Mouse (Mus musculus): ENCODE results near the gene Snx29. TPM values are rescaled to one million over a fixed set of nuclear protein-coding genes. Genes with fewer than 3 reads are reported as not detected.

The Snx29 gene
- polyA plus RNA-seq, 1 experiment from 2014 or later, result 12.5 TPM

- no peak for DNase-seq (ENCODE audit: low spot score)
- 59% methylated on average over 6 of the region's 6 CpGs for WGBS
- Histone ChIP-seq H3K4me3 (no peak overlapping the region), H3K4me1 (peaks cover 36% of the 10 kb centered on the region), H3K27ac (peak overlapping the region; percentile 27; the same call in 1 of the 2 replicates), H3K36me3 (no peaks in the 10 kb centered on the region), H3K9me3 (replicated peaks) (no peaks in the 10 kb centered on the region), H3K27me3 (ENCODE audit: low read depth, poor library complexity, severe bottlenecking) (no peaks in the 10 kb centered on the region)
Measured at GRCm38 (mm10) chr16:11643603-11644002, 320.9 kb downstream of the Snx29 start.

GRCm38 (mm10) chr16:11644399-11644798 lies 321.7 kb downstream of the Snx29 start:
- H3K4me1 ChIP-seq, result peaks cover 37% of the 10 kb centered on the region
- H3K27me3 ChIP-seq (ENCODE audit: low read depth, poor library complexity, severe bottlenecking), result no peaks in the 10 kb centered on the region
- 86% methylated on average over 2 of the region's 2 CpGs for WGBS
- H3K27ac ChIP-seq, result no peak overlapping the region
- no peak overlapping the region for H3K4me3 ChIP-seq
- H3K9me3 ChIP-seq (replicated peaks), result no peaks in the 10 kb centered on the region
- no peak for DNase-seq (ENCODE audit: low spot score)
- no peaks in the 10 kb centered on the region for H3K36me3 ChIP-seq

- Histone ChIP-seq H3K4me3 (no peak overlapping the region), H3K27ac (no peak overlapping the region; the same call in 1 of the 2 replicates), H3K9me3 (replicated peaks) (no peaks in the 10 kb centered on the region), H3K27me3 (ENCODE audit: low read depth, poor library complexity, severe bottlenecking) (no peaks in the 10 kb centered on the region), H3K36me3 (no peaks in the 10 kb centered on the region), H3K4me1 (peaks cover 38% of the 10 kb centered on the region)
- 54% methylated on average over 4 of the region's 4 CpGs for WGBS
- no peak for DNase-seq (ENCODE audit: low spot score)
Measured at GRCm38 (mm10) chr16:11645668-11646067, 323.0 kb downstream of the Snx29 start.

GRCm38 (mm10) chr16:11646745-11647289 lies 324.1 kb downstream of the Snx29 start:
- no peaks in the 10 kb centered on the region for H3K27me3 ChIP-seq (ENCODE audit: low read depth, poor library complexity, severe bottlenecking)
- H3K27ac ChIP-seq, result peak overlapping the region; percentile 61
- no peaks in the 10 kb centered on the region for H3K36me3 ChIP-seq
- H3K4me3 ChIP-seq, result no peak overlapping the region
- no peak for DNase-seq (ENCODE audit: low spot score)
- peaks cover 42% of the 10 kb centered on the region for H3K4me1 ChIP-seq
- 84% methylated on average over 4 of the region's 4 CpGs for WGBS
- no peaks in the 10 kb centered on the region for H3K9me3 ChIP-seq (replicated peaks)

GRCm38 (mm10) chr16:11648169-11648688 lies 325.5 kb downstream of the Snx29 start:
- peak overlapping the region; percentile 65 for H3K27ac ChIP-seq
- DNase-seq (ENCODE audit: low spot score), result peak; percentile 50
- no peaks in the 10 kb centered on the region for H3K36me3 ChIP-seq
- no peaks in the 10 kb centered on the region for H3K27me3 ChIP-seq (ENCODE audit: low read depth, poor library complexity, severe bottlenecking)
- 62% methylated on average over 1 of the region's 1 CpGs for WGBS
- no peaks in the 10 kb centered on the region for H3K9me3 ChIP-seq (replicated peaks)
- peaks cover 40% of the 10 kb centered on the region for H3K4me1 ChIP-seq
- no peak overlapping the region for H3K4me3 ChIP-seq

GRCm38 (mm10) chr16:11652686-11653366 lies 330.1 kb downstream of the Snx29 start:
- 77% methylated on average over 2 of the region's 2 CpGs for WGBS

DNA sequence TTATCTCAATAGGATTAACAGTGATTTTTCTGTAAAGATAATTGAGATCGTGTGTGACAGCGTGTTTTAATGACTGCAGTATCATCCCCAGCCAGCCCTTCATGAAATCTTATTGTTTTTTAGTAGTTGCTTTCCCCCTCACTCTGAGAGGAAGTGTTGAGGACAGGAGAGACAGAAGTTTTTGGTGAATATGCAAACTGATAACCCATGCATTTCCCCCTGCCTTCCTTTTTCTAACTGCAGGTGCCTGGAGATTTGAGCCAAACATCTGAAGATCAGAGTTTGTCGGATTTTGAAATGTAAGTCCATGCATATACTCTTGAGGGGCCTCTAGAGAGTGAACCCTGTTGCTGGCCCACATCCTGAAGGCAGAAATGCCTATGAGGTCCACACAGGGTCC lies 333.2 kb downstream of the Snx29 start:
- H3K9me3 ChIP-seq (replicated peaks), result no peaks in the 10 kb centered on the region
- no peaks in the 10 kb centered on the region for H3K36me3 ChIP-seq
- DNase-seq (ENCODE audit: low spot score), result no peak
- H3K4me3 ChIP-seq, result no peak overlapping the region
- H3K4me1 ChIP-seq, result 0 out of 2 replicates have a peak, but pooled peaks cover 2% of the 10 kb centered on the region
- WGBS, result 92% methylated on average over 3 of the region's 3 CpGs
- H3K27ac ChIP-seq, result no peak overlapping the region
- no peaks in the 10 kb centered on the region for H3K27me3 ChIP-seq (ENCODE audit: low read depth, poor library complexity, severe bottlenecking)

More at GRCm38 (mm10) chr16:11652686-11653366, 330.1 kb downstream of the Snx29 start:
- no peaks in the 10 kb centered on the region for H3K36me3 ChIP-seq
- H3K4me3 ChIP-seq, result no peak overlapping the region
- peaks cover 14% of the 10 kb centered on the region for H3K4me1 ChIP-seq
- H3K27me3 ChIP-seq (ENCODE audit: low read depth, poor library complexity, severe bottlenecking), result no peaks in the 10 kb centered on the region
- H3K9me3 ChIP-seq (replicated peaks), result no peaks in the 10 kb centered on the region
- DNase-seq (ENCODE audit: low spot score), result no peak
- H3K27ac ChIP-seq, result no peak overlapping the region

- Histone ChIP-seq H3K9me3 (replicated peaks) (no peaks in the 10 kb centered on the region), H3K36me3 (no peaks in the 10 kb centered on the region), H3K27ac (no peak overlapping the region; the same call in 1 of the 2 replicates), H3K27me3 (ENCODE audit: low read depth, poor library complexity, severe bottlenecking) (no peaks in the 10 kb centered on the region), H3K4me3 (no peak overlapping the region), H3K4me1 (no peaks in the 10 kb centered on the region)
- 65% methylated on average over 1 of the region's 1 CpGs for WGBS
- DNase-seq (ENCODE audit: low spot score), result no peak
Measured at GRCm38 (mm10) chr16:11657111-11657510, 334.4 kb downstream of the Snx29 start.

DNA sequence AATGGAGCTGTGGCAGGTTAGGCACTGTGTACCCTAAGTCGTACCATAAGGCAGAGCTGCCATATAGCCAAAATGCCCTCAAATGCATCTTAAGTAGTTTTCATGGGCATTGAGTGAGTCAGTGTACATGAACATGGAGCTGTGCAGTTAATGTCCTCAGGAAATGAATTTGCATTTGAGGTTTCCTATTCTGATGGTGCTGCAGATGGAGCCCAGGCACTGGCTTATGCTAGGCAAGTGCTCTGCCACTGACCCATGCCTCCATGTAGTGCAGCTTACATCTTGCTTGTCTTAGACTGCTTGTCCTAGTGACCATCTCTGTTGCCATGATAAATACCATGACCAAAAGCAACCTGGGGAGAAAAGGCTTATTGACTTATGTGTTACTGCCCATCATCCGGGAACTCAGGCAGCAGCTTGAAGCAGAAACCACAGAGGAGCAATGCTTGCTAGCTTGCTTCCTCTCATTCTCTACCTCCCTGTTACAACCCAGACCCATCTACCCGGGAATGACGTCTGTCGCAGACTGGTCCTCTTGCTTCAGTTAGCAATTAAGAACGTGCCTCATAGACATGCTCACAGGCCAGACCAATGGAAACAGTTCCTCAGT lies 336.5 kb downstream of the Snx29 start:
- Histone ChIP-seq H3K9me3 (replicated peaks) (no peaks in the 10 kb centered on the region), H3K4me3 (no peak overlapping the region), H3K27ac (no peak overlapping the region), H3K36me3 (no peaks in the 10 kb centered on the region), H3K4me1 (no peaks in the 10 kb centered on the region), H3K27me3 (ENCODE audit: low read depth, poor library complexity, severe bottlenecking) (no peaks in the 10 kb centered on the region)
- WGBS, result 85% methylated on average over 6 of the region's 6 CpGs
- DNase-seq (ENCODE audit: low spot score), result no peak

DNA sequence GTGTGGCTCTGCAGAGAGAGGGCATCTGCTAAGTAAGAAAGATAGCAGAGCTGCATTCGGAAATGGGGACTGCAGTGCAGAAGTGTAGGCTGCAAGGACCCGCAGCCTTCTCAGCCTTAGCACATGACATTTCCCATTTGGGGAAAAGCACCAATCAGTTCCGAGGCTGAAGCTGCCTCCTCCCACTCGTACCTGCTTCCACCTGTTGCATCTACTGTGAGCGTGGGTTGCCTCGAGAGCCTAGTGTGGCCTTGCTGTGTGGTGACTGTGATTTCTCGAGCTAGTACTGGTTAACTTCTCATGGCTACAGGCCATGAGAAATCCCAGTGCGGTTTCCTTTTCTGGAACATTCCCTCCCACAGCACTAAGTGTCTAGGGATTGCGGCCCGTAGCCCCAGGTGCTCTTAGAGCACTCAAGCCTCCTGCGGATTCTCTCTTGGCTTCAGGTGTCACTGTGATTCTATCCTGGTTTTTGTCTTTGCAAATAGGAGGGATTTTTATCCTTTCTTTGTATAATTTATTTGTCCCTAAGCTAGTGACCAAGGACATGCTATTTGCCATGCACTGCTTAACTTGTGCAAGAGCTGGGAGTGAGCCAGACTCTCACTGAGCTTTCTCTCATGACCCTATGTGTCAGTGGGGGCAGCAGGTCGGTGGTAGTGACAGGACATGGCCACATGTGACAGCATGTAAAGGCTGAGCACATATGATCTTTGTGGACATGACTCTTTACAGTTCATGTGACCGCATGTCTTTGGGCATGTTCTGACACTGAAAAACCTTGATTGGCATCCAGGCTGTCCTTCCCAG lies 342.4 kb downstream of the Snx29 start:
- H3K4me3 ChIP-seq, result no peak overlapping the region
- 85% methylated on average over 13 of the region's 13 CpGs for WGBS
- no peak overlapping the region for H3K27ac ChIP-seq
- no peaks in the 10 kb centered on the region for H3K27me3 ChIP-seq (ENCODE audit: low read depth, poor library complexity, severe bottlenecking)
- H3K4me1 ChIP-seq, result no peaks in the 10 kb centered on the region
- H3K9me3 ChIP-seq (replicated peaks), result no peaks in the 10 kb centered on the region
- no peaks in the 10 kb centered on the region for H3K36me3 ChIP-seq
- no peak for DNase-seq (ENCODE audit: low spot score)

GRCm38 (mm10) chr16:11665869-11666268 lies 343.2 kb downstream of the Snx29 start:
- Histone ChIP-seq H3K36me3 (no peaks in the 10 kb centered on the region), H3K4me1 (no peaks in the 10 kb centered on the region), H3K27me3 (ENCODE audit: low read depth, poor library complexity, severe bottlenecking) (no peaks in the 10 kb centered on the region), H3K27ac (no peak overlapping the region), H3K9me3 (replicated peaks) (no peaks in the 10 kb centered on the region), H3K4me3 (no peak overlapping the region)
- 92% methylated on average over 6 of the region's 6 CpGs for WGBS
- no peak for DNase-seq (ENCODE audit: low spot score)

GRCm38 (mm10) chr16:11668375-11668774 lies 345.7 kb downstream of the Snx29 start:
- Histone ChIP-seq H3K4me3 (no peak overlapping the region), H3K27ac (no peak overlapping the region), H3K9me3 (replicated peaks) (no peaks in the 10 kb centered on the region), H3K36me3 (no peaks in the 10 kb centered on the region), H3K4me1 (no peaks in the 10 kb centered on the region), H3K27me3 (ENCODE audit: low read depth, poor library complexity, severe bottlenecking) (no peaks in the 10 kb centered on the region)
- no peak for DNase-seq (ENCODE audit: low spot score)
- 85% methylated on average over 1 of the region's 1 CpGs for WGBS
